Mouse (Mus musculus): ENCODE measurements at regions not wholly inside any gene's neighbourhood (a gene's known extent, or its start where the extent isn't known, plus 50 kb on each side); places are given as distances from the start of the nearest gene placed in this dataset.

DNA sequence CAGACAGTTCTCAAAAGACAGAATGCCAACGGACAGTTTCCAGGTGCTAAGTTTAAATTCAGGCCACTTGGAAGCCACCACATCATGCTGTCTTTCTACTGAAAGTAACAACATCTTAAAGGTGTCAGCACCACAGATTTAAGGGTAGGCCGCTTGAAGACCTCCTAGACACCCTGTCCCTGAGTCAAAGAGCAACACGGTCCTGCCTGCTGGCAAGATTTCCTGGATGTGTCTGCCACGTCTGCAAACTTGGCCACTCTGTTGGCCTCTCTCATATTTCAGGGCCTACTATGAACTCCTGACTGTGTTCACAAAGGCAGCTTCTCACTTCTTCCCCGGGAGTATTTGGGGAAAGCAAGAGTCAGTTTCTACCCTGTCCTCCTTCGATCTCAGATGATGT is 194.7 kb upstream of the Esrrg start:
- DNase-seq (ENCODE audit: low read depth, low spot score), result no peak

DNA sequence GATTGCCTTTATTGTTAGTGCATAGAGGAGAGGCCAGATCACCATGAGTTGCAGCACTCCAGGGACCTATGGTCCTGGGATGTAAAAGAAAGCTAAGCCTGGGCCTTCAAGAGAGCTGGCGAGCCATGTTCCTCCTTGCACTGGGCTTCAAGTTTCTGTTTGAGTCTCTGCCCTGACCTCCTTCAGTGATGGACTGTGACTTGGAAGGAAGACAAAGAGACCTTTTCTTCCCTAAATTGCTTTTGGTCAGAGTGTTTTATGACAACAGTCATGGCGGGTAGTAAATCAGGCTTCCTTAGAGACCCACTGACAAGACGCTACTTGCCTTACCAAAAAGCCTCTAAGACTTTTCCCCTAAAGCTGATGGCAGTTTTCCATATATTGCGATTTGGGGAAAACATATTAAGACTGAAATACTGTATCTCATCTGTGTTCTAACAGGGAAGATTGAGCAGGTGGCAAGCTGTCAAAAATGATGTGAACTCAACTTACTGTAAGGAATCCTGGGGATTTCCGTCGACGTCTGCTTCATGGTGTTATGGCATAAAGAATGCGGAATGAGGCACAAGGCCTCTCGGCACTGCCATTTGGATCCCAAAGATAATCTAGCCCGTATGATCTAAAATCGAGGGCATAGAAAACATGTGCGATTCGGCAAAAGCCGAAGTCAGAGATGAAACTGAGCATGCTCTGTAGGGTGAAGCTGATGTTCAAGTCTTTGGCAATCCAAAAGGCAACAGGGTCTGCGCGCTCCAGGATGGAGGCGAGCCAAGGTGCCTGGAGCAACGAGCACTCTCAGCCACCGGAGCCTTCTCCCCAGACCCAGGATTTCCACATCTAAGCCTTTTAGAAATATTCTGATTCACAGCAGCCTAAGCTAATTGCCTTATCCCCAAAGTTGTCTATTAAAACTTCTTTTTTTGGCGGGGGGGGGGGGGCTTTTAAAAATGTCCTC is 190.1 kb upstream of the Esrrg start:
- no peak for DNase-seq (ENCODE audit: low read depth, low spot score)

GRCm38 (mm10) chr1:187428536-187429215 is 179.9 kb upstream of the Esrrg start:
- DNase-seq (ENCODE audit: low read depth, low spot score), result no peak

DNA sequence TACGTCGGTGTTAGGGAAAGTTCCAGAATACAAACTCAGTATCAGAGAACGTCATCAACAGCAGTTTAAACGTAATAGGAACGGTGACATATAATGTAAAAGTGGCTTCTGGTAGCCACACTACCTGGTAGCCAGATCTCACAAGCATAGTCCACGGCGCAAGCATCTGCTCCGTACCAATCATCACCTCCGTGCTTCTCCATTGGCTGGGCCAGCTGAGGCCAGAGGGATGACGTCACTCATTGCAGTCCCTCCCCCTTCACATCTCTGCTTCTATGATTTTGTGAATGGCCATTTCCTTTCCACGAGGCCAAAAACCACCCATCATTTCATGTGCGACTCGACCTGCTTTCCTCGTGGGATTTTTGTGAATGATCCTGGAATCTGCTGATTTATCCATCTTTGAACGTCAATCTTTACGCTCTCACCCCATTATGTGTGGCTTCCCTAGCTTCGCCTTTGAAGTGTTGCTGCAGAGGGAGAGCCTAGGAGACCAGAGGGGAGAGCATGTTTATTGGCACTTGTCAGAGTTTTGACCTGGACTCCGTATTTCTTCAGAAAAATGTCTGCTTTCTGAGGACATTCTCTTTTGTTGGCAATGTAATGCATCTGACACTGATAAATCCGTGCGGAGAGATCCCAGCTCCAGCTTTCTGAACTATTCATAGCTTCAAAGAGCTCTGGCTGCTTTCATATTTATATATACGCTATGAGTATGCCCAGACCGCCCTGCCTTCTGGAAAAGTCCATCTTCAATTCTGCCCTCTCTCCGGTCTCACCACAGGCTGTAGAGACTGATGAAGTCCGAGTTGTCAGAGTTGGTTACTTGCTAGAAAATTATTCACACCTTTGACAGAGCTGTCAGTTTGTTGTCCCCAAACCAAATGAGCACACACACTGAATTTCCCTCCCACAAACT is 174.6 kb upstream of the Esrrg start:
- DNase-seq (ENCODE audit: low read depth, low spot score), result no peak

GRCm38 (mm10) chr1:187439170-187439914 is 169.2 kb upstream of the Esrrg start:
- DNase-seq (ENCODE audit: low read depth, low spot score), result no peak

GRCm38 (mm10) chr1:187441668-187442193 is 166.9 kb upstream of the Esrrg start:
- DNase-seq (ENCODE audit: low read depth, low spot score), result no peak

GRCm38 (mm10) chr1:187446511-187446910 is 162.1 kb upstream of the Esrrg start:
- DNase-seq (ENCODE audit: low read depth, low spot score), result no peak

- DNase-seq (ENCODE audit: low read depth, low spot score), result no peak
These were observed 160.4 kb upstream of the Esrrg start for GRCm38 (mm10) chr1:187448173-187448572.

GRCm38 (mm10) chr1:187450106-187450505 is 158.5 kb upstream of the Esrrg start:
- DNase-seq (ENCODE audit: low read depth, low spot score), result no peak

DNA sequence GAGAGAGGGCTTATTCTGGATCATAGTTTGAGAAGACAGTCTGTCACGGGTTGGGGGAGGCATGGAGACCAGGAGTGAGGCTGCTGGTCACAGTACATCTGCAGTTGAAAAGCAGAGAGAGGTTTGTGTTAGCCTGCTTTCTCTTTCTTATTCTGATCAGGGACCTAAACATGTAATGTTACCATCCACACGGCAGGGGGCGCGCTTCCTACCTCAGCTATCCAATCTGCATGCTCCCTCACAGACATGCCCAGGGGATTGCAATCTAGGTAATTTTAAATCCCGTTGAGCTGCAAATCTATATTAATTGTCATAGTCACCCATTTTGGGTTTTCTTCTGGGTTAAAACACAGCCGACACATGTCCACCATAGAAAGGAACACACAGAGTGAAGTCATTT is 156.4 kb upstream of the Esrrg start:
- peak; percentile 15 for DNase-seq (ENCODE audit: low read depth, low spot score)

GRCm38 (mm10) chr1:187454431-187454830 is 154.2 kb upstream of the Esrrg start:
- no peak for DNase-seq (ENCODE audit: low read depth, low spot score)

DNA sequence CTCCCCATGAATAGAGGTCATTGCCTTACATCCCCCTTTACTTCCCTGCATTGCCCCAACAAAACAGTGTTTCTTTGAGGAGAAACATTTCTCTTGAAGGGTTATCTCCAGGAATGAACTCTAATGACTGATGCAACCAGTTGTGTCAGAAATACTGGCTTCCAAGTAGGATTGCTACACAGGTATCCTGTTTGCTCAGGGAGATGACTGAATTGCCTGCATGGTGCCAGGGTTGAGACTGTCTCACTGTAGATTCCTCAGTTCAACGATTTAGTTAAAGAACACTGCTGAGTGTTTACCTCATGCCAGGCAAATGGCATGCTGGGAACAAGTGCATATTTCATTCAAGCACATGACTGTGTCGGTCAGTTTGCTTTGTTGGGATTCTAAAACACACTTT is 123.8 kb upstream of the Esrrg start:
- no peak for DNase-seq (ENCODE audit: low read depth, low spot score)

GRCm38 (mm10) chr1:187487948-187488690 is 120.5 kb upstream of the Esrrg start:
- DNase-seq (ENCODE audit: low read depth, low spot score), result no peak

DNA sequence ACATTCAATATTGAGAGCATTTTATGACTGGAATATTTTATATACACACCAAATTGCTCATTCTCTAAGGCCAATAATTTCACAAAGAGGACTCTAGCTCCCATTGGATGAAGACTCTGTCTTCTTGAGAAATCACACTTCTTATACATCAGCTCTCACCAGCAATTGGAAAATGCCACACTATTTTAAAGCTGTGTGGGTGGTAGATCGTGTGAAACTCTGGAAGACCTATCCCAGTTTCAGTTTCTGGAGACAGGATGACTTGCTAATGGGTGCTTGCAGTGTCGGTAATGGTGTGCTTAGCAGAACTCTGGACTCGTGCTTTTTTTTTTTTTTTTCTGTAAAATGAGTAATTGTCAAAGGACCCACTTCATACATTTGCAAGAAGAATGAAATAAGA is 119.1 kb upstream of the Esrrg start:
- no peak for DNase-seq (ENCODE audit: low read depth, low spot score)

DNA sequence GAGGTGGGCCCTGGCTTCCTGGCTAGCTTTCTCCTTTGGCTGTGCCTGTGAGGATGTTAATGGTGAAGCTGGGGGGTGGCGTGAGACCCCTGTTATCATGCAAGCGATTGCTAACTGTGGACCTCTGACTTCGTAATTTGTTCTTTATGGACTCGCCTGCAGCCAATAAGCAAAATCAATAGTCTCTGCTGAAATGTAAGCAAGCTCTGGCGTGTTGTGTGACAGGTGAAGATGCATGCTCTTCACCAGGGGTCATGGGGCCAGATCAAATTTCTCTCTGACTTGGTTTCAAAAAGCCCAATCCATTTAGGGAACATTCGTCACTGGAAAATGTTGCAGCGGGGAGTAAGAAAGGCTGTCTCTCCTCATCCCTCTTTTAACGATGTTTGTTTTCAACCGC is 103.2 kb upstream of the Esrrg start:
- no peak for DNase-seq (ENCODE audit: low read depth, low spot score)

- DNase-seq (ENCODE audit: low read depth, low spot score), result no peak
These were observed 101.4 kb upstream of the Esrrg start for GRCm38 (mm10) chr1:187507217-187507616.

- no peak for DNase-seq (ENCODE audit: low read depth, low spot score)
These were observed 77.2 kb upstream of the Esrrg start for GRCm38 (mm10) chr1:187531349-187531922.

DNA sequence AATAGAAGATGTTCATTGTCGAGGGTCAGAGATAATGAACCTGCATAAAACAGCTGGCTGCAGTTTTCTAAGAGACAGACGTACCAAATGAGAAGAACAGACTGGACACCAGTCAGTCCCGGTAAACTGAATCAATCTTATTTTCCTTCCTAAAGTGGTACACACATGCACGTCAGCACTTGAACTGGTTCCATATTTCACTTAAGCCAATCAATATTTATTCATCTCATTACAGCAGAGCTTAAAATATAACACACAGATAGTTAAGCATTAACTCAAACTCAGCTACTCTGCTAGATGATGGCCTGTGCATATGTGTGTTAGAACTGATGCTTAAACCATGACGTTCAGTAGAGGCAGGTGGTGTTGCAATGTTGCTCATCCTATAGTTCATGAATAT is 72.3 kb upstream of the Esrrg start:
- DNase-seq (ENCODE audit: low read depth, low spot score), result no peak

GRCm38 (mm10) chr1:187556718-187557117 is 51.9 kb upstream of the Esrrg start:
- DNase-seq (ENCODE audit: low read depth, low spot score), result no peak

Measured in CD4-positive, CD25-positive, alpha-beta regulatory T cell, adult 2 months (primary cell).